Mouse (Mus musculus) layer of hippocampus, adult 2 months (tissue): ENCODE data around the gene Zfp39. TPM values are rescaled to one million over a fixed set of nuclear protein-coding genes. Genes with fewer than 3 reads are reported as not detected.
"Not testable (repeated sequence)": the region's sequence is repeated elsewhere in the genome, so short reads cannot be mapped to it uniquely, and the experiment has no call there.

Experiments used
- DNase-seq, 2 experiments: peaks; one replicate each; pipeline ENCODE4 v3.0.0; 2022; ENCODE audit warnings: low spot score in 2 of 2
- H3K27ac ChIP-seq: fragments of 200-600 bp; 2 replicates; pipeline ENCODE4 v1.8.1; 2022
- H3K4me3 ChIP-seq: fragments of 200-600 bp; 2 replicates; pipeline ENCODE4 v1.8.1; 2022; ENCODE audit warnings: mild to moderate bottlenecking
- CTCF ChIP-seq: fragments of 200-600 bp; conservative IDR thresholded peaks from 2 replicates; pipeline ENCODE4 v1.8.1; 2022; ENCODE audit warnings: antibody characterized with exemption, mild to moderate bottlenecking, moderate library complexity
- total RNA-seq, 2 experiments: library from RNA; stranded (reverse); gene quantifications; 2 replicates each; pipeline ENCODE4 v1.2.3; 2021

The Zfp39 gene
- total RNA-seq, 2 experiments from 2014 or later: 9.9 to 10.3 TPM

DNA sequence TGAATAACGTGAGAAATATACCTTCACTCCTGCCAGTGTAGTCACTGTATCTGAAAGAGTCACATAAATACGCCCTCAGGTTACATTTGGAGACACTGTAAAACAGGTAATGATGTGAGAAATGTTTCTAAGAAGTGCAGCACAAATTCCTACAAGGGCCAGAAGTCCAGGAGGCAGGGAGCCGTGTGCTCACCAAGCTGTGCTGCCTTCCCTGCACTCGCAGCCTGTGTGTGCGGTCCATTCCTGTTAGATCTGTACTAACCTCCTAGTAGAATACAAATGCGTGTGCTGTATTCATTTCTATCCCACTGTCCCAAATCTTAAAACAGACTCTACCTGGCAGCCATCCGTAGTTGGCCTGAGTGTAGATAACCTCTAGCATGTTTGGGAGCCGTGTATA, 43.3 kb downstream of the Zfp39 start:
- DNase-seq: no peak
- Histone ChIP-seq H3K27ac (no peak overlapping the region), H3K4me3 (no peak overlapping the region)
- TF ChIP-seq CTCF: no peak

DNA sequence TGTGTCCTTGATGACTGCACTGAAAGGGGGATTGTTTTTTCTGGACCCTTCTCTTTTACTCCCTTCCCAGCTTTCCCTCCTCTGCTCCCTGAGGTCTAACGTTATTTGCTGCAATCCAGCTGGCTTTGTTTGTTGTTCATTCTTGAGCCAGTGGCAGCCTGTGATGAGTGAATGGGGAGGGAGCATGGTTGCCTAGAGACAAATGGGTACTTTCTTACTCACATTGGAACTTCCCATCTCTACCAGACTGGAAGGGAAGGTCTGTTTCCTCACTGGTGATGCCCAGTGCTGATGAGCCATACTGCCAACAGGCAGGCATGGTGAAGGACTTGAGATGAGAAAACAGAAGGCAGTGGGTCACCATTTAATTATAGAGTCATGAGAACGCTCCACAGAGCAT, 54.3 kb downstream of the Zfp39 start:
- no peak overlapping the region for H3K4me3 ChIP-seq
- H3K27ac ChIP-seq: no peak overlapping the region
- TF ChIP-seq CTCF: no peak
- no peak for DNase-seq

DNA sequence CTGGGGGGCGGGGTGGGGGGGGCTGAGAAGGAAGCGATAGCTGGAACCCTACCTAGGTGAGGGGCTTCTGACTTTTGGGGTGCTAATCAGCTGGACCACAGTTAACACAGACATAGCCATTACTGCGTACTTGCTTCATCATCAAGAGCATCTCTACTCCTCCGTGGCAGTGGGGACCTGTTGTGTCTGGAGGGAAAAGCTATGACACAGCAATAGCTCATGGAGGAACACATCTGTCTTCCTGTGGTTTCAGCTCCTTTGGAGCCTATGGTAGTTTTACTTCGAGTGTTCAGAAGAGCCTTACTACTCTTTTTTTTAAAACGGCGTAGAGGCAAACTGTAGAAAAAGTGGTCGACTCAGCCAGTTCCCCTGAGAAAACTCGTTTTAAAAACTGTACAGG, 56.4 kb downstream of the Zfp39 start:
- peak overlapping the region; percentile 96 for H3K4me3 ChIP-seq
- peak overlapping the region; percentile 91 for H3K27ac ChIP-seq
- TF ChIP-seq CTCF: no peak
- DNase-seq: no peak

DNA sequence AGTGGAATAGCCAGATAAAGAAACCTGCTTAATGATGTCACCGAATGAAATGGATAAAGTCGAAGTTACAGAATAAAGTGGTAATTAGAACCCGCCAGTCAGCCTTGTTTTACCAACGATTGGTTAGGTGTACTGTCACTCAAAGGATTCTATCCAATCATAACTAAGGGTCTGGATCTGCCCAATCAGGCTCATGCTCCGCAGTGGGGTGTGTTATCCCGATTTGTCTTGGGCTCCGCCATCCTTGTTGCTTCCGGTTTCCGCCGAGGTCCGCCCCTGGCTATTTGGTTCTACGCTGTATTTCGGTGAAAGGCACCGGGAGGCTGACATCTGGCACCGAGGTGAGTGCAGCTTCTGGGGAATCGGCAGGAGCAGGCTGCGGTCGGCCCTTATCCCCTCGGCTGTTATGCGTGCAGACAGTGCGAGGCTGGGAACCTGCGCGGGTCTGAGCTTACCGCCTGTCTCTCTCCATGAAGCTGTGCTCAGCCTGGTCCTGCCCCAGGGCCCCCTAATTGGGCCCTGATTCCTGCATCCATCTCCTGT, 57.0 kb downstream of the Zfp39 start, which contains the start of gene Gm12258:
Gene Gm12258, plus strand, starts transcription at position 240 of the 543 bp plus-strand sequence.
- H3K27ac ChIP-seq: peak within 1 kb of the TSS; percentile 91
- H3K4me3 ChIP-seq: peak within 1 kb of the TSS; percentile 96
- no peak for TF ChIP-seq CTCF
- peak; percentile 95 to 97 for DNase-seq

DNA sequence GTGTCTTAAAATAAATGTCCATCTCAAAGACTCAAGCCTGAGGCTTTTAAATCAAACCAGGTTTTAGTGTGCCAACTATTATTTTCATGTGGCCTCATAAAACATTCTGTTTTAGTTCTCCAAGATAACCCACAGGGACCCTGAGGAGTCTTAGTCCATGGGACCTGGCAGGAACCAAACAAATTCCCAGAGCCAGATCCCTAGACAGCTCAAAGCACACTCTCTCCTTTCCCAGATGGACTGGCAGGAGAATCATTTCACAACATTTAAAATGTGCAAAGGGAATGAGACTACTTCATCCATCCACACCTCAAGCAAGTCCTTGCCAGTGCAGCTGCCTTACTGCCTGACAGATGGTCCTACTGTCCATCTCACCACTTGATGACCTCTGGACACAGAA, 65.1 kb downstream of the Zfp39 start, which contains the start of gene Olfr311:
Gene Olfr311, plus strand, starts transcription at position 301 of the 400 bp plus-strand sequence.
- not testable (repeated sequence) for H3K27ac ChIP-seq, H3K4me3 ChIP-seq, DNase-seq

Other genes with a start within 250 kb of the Zfp39 start
- gene Olfr322, start 245.4 kb downstream of the Zfp39 start, total RNA-seq: not detected
- not detected for gene Olfr320, start 223.1 kb downstream of the Zfp39 start, total RNA-seq
- gene Olfr319, start 205.1 kb downstream of the Zfp39 start, total RNA-seq: not detected
- gene Olfr318, start 180.2 kb downstream of the Zfp39 start, total RNA-seq: not detected
- gene Olfr317, start 165.0 kb downstream of the Zfp39 start, total RNA-seq: under 1 TPM; 0.20 to 0.25 TPM
- gene Olfr316, start 151.5 kb downstream of the Zfp39 start, total RNA-seq: under 1 TPM; 0.61 to 0.77 TPM
- not detected for gene Olfr315, start 131.0 kb downstream of the Zfp39 start, total RNA-seq
- not detected for gene Olfr314, start 121.3 kb downstream of the Zfp39 start, total RNA-seq
- 1 to 10 TPM; 6.3 to 7.5 TPM for gene Fam183b, start 102.3 kb downstream of the Zfp39 start, total RNA-seq
- gene Olfr313, start 89.2 kb downstream of the Zfp39 start, total RNA-seq: not detected
- gene Olfr312, start 75.0 kb downstream of the Zfp39 start, total RNA-seq: not detected
- gene Olfr311, start 65.0 kb downstream of the Zfp39 start, total RNA-seq: not detected
- gene Gm12258, start 57.1 kb downstream of the Zfp39 start, total RNA-seq: 10 to 100 TPM; 20.9 to 22.3 TPM
- 10 to 100 TPM; 11.2 to 12.0 TPM for gene 2810021J22Rik, start 37.0 kb downstream of the Zfp39 start, total RNA-seq
- gene Btnl10, start 13.7 kb upstream of the Zfp39 start, total RNA-seq: not detected
- gene Rnf187, start 34.7 kb upstream of the Zfp39 start, total RNA-seq: 100 to 1,000 TPM; 462 to 508 TPM
- gene Hist3h2ba, start 44.7 kb upstream of the Zfp39 start, total RNA-seq: 100 to 1,000 TPM in 1 of 2 experiments, 10 to 100 TPM in 1; 91.3 to 103 TPM
- gene Hist3h2a, start 50.5 kb upstream of the Zfp39 start, total RNA-seq: 10 to 100 TPM; 66.0 to 69.3 TPM
- 1 to 10 TPM; 5.3 to 6.5 TPM for gene Trim17, start 50.5 kb upstream of the Zfp39 start, total RNA-seq
- gene Trim11, start 73.9 kb upstream of the Zfp39 start, total RNA-seq: 10 to 100 TPM; 32.5 to 35.5 TPM
- gene Obscn, start 232.2 kb upstream of the Zfp39 start, total RNA-seq: 1 to 10 TPM; 1.2 to 1.5 TPM